10 mouse cellular contexts compared by ENCODE assay signal in genomic region chr7:99661571-99662230, GRCm38 (mm10). TPM values are rescaled to one million over a fixed set of nuclear protein-coding genes. Genes with fewer than 3 reads are reported as not detected.
DNase-seq lines count a peak whose midpoint lies in the region.
"Had no signal": no experiment of that assay in that cellular context is flagged by ENCODE, and none has a peak within 500 bp of the region (broad histone marks: within the 10 kb centered on the region; RNA-seq: fewer than 3 reads in every experiment).

No protein-coding gene starts in this region.

- intact Hi-C loops in heart, postnatal 10 days (cut with DNase I) = loop anchor here (5.0 kb wide), 1 partner anchor 34 kb away; the partner anchor contains the start of gene Tpbgl

- peak; percentile 39 for DNase-seq in adrenal gland, postnatal 14 days
- no peak for DNase-seq in adrenal gland, postnatal 4 days (ENCODE audit: low spot score in 2 of 2)
- DNase-seq in gastrocnemius, postnatal 10 days = peak; percentile 59
- DNase-seq in gastrocnemius, postnatal 25 days = no peak
- DNase-seq in lung, postnatal 10 days = peak; percentile 35
- no peak for DNase-seq in lung, postnatal 4 days
- DNase-seq in heart, postnatal 10 days = peak; percentile 56 to 62
- no peak for DNase-seq in urinary bladder, adult 18-20 months (ENCODE audit: low spot score in 2 of 2)
- DNase-seq: thymus, postnatal 14 days had no signal

RNA-seq across cellular contexts. Expression of gene Tpbgl, which starts 34.8 kb away (rescaled TPM):
- total RNA-seq in adrenal gland, postnatal 14 days (2021) = 14.7 and 16.5 TPM in 2 replicates
- total RNA-seq in adrenal gland, postnatal 4 days (2021) = 10 to 100 TPM; 12.7 to 14.2 TPM
- total RNA-seq in gastrocnemius, postnatal 10 days (2021) = 10 to 100 TPM; 36.4 to 42.1 TPM
- total RNA-seq in gastrocnemius, postnatal 25 days (2021) = 10 to 100 TPM; 42.5 to 46.1 TPM
- total RNA-seq in heart, postnatal 10 days (2021) = 1 to 10 TPM; 3.1 to 3.5 TPM
- total RNA-seq: hematopoietic stem cell, adult 5-6 weeks had no signal

RNA-seq across cellular contexts. Expression of gene Slco2b1, which starts 49.4 kb away (rescaled TPM):
- 19.8 and 26.8 TPM in 2 replicates for total RNA-seq in adrenal gland, postnatal 14 days (2021)
- 10 to 100 TPM; 14.6 to 15.3 TPM for total RNA-seq in adrenal gland, postnatal 4 days (2021)
- total RNA-seq in gastrocnemius, postnatal 10 days (2021) = 1 to 10 TPM; 8.8 to 9.8 TPM
- total RNA-seq in gastrocnemius, postnatal 25 days (2021) = 1 to 10 TPM; 3.9 to 4.7 TPM
- total RNA-seq in heart, postnatal 10 days (2021) = 1 to 10 TPM; 8.0 to 8.7 TPM

Comparison
In these comparisons a context has a peak if more than half of its experiments do, and no peak if none do; other contexts are left out.
1. DNase-seq: peak in adrenal gland, postnatal 14 days (single experiment), gastrocnemius, postnatal 10 days (single experiment), lung, postnatal 10 days (single experiment) and heart, postnatal 10 days (2 of 2); none in adrenal gland, postnatal 4 days (0 of 2), gastrocnemius, postnatal 25 days (single experiment), lung, postnatal 4 days (0 of 2) and urinary bladder, adult 18-20 months (0 of 2).